Mouse (Mus musculus): ENCODE data around the gene Tuba3b.

Gene Tuba3b

DNA sequence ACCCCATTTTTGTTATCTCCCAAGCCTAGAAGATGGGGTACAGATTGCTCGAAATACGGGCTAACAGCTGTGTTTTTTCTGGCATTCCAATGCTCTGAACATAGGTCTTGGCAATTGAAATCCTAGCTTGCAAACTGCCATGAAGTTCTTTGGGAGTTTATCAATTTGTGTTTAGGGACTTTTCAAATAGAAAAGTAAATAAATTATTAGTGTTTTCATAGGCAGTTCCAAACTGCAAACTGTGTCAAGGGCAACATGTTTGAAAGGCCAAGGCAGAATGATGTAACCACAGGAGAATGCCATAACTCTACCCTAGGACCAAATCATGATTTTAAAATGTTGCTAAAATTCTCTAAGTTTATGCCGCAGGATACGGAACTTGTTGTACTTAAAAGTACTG, 7.8 kb upstream of the Tuba3b start:
- no peak for DNase-seq

DNA sequence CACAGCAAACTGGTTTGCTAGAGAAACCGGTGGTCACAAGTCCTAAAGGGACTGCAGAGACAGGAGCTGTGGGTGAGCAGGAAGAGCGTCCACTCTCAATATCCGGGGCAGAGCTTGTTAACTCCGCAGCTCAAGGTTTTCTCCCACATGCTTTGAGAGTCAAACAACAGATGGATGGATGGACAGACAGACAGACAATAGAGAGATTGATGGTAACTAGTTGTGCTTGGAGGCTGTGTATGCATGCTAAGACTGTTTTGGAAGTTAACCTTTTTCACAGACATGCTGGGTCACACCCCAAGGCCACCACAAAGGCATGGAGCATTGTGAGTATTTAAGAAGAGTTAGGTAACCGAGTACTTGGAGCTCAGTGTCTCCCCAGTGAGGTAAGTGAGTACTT, 6.9 kb upstream of the Tuba3b start:
- DNase-seq = no peak

DNA sequence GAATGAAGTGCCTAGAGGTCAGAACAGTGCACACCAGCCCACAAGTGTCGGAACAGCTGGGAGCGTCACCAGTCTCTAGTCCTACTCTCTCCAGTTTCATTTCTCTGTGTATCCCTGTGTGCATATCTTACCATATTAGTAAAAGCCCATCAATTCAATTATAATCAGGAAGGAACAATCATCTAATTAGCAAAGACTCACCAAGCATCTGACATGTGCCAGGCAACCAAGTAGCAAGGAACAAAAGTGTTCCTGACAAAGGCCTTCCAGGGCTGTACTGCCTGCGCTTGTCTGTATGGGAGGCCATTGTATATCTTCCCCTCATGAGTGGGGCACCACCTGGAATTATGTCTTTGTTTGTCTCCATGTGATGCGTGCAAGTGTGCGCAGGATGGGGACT, 4.7 kb upstream of the Tuba3b start:
- DNase-seq = no peak

- DNase-seq = no peak
Observed at GRCm38 (mm10) chr6:145612611-145613010, 2.9 kb upstream of the Tuba3b start.

- no peak for DNase-seq
Observed at GRCm38 (mm10) chr6:145614219-145614618, 1.3 kb upstream of the Tuba3b start, which contains the start of gene Lmntd1. Gene Lmntd1 (minus strand): TSS chr6:145614319.

DNA sequence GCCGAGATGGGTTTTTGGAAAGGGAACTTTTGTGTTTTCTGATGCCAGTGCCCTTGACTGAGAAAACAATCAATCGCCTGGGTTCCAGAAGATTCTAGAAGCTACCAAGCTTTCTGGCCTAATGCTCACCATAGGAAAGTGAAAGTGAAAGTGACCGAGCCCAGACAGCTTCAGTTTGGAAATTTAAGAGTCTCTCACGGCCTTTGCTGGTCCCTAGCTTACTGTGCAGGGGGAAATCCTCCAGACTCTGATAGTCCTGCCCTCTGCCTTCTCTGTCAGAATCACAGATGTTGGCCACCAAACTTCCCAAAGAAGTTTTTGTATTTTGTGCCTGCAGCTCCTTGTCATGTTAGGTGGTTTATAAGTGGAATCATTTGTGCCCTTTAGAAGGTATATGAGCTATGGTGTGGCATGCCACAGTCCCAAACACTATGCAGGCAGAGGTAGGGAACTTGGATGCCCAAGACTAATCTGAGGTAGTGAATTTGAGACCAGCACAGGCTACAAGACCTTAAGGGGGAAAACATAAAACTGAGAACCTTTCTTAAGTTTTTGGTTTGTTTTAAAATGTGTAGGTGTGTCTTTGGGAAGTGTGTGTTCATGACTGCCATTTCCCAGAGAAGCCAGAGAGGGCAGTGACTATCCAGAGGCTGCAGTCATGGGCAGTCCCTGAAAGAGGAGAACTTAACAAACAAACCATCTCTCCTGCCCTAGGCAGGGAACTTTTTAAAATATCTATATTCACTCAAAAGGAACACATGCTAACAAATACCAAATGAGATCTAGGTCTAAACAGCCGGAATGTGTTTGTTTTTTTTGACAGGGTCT, 1.1 kb downstream of the Tuba3b start:
- no peak for DNase-seq

GRCm38 (mm10) chr6:145623141-145623540, 7.6 kb downstream of the Tuba3b start:
- DNase-seq = no peak

DNA sequence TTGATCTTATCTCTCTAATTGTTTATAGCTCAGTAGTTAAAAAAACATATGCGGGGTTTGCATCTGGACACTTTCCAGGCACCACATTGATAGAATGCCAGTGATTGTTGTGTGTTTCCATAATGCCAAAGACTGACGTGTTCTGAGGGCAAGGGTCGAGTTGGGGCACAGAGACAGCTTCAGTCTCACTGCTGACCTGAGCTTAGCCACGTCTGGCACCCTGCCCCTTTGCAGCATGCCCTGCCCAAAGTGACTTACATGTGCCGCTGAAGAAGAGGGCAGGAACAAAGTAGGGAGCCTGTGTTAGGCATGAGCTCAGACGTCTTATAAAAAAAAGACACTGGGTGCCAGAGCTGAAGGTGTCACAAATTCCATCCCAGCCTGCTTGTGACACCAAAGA, 14.7 kb downstream of the Tuba3b start:
- peak; percentile 20 to 59 for DNase-seq

DNA sequence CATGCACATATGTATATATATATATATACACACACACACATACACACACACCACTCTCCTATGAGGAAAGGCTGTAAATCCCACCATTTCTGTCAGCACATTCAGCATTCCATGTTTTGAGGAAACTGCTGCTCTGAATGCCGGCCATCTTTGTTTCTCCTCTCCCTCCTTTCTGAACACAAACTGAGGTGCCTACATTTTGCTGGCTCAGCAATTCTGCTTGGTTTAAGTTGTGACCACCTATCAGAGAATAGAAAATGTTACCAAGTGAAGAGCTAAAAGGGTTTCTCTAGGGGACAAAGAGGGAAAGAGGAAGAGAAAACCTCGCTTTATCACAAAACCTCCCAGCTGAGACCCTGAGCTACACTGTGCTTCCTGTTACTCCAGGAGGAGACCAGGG, 18.9 kb downstream of the Tuba3b start:
- no peak for DNase-seq

GRCm38 (mm10) chr6:145636682-145637081, 21.1 kb downstream of the Tuba3b start:
- no peak for DNase-seq

- peak; percentile 70 to 74 for DNase-seq
Observed at GRCm38 (mm10) chr6:145638248-145638647, 22.7 kb downstream of the Tuba3b start.

DNA sequence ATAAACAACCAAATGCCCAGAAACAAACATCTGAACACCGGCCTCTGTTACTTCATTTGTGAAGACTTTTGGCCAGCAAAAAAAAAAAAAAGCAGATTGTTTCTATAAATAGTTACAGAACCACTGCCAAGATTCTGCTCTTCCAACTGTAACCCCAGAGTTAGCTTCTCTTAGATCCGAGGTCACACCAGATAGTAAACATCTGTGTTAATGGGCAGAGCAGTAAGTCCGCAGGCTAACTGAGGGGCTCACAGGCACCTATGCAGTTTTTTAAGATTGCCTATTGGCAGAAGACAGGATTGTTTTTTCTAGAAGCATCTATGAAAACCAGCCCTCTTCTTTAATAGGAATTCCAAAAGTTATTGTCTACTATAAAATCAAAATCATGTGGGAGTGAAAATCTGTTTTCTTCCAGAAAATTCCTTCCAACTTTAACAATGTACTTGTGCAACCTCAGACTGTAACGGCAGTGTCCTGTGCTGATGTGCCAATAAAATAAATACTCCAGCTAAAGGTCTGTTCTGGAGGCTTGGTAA, 25.5 kb downstream of the Tuba3b start:
- no peak for DNase-seq

GRCm38 (mm10) chr6:145651976-145652375, 36.4 kb downstream of the Tuba3b start:
- no peak for DNase-seq

DNA sequence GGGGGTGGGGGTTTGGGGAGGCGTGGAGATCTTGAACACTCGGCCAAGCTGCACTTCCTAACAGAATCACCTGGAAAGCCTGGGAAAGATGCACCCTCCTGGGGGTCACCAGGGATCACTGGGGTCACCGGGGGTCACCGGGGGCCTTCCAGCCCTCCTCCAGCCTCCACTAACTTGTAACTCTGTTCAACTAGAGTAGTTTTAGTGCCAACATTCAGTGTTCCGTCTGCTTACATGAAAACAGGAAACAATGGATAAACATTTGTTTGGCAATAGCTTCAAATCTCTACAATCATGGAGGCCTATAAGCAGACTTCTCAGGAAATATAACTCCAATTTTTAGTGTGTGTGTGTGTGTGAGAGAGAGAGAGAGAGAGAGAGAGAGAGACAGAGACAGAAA, 37.4 kb downstream of the Tuba3b start:
- no peak for DNase-seq

DNA sequence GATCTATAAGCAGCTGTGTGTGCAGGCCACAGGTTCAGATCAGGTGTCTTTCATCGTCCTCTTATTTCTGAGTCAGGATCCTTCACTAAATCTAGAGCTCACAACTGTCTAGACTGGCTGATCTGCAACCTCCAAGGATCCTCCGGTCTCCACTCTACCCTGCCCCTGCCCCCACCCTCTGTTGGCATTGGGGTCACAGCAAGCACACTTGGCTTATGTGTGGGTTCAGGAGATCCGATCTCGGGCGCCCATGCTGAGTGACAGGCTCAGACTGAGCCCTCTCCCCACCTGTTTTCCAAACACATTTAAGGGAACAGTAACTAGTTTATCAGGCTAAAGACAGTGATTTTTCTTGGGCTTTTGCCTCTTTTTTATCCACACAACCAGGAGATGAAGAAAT, 38.1 kb downstream of the Tuba3b start:
- DNase-seq = no peak

DNA sequence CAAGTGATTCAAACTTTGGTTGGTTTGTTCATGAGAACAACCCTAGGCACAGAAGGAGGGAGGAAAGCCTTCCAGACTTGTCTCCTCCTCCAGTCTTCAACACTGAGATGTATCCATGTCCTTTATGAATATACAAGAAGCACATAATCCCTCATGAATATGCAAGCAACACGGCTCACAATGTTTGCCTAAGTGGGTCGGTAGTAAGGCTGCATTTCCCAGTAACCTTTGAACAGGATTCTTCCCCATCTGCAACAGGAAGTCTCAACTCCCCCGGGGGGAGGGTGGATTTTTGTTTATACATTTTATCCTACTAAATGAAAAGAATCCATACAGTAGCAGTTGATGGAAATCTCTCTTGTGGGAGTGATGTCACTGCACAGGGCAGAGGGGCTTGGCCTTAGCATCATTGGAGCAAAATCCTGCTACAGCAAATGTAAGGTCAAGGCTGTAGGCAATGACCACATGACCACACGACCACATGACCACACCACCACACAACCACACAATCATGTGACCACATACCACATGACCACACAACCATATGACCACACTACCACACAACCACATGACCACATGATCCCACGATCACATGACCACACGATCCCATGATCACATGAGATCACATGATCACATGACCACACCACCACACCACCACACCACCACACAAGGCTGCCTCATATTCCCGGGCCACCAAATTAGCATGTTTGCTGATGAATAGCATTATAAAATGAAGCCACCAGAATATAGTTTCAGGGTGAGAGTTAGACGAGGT, 38.7 kb downstream of the Tuba3b start:
- no peak for DNase-seq

DNA sequence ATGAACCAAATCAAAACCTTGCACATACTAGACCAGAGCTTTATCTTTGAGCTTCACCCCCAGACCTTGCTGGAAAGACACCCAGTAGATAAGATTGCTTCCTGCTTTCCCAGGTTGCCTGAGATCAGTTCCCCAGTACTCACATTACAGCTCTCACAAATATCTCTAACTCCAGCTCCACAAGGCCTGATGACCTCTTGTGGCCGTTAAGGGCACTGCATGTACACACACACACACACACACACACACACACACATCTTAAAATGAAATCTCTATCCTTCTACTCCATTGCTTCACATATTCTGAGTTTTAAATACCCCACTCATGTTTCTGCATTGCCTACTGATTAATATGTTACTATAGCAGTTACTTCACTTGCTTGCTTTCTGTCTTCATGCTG, 40.1 kb downstream of the Tuba3b start:
- no peak for DNase-seq

DNA sequence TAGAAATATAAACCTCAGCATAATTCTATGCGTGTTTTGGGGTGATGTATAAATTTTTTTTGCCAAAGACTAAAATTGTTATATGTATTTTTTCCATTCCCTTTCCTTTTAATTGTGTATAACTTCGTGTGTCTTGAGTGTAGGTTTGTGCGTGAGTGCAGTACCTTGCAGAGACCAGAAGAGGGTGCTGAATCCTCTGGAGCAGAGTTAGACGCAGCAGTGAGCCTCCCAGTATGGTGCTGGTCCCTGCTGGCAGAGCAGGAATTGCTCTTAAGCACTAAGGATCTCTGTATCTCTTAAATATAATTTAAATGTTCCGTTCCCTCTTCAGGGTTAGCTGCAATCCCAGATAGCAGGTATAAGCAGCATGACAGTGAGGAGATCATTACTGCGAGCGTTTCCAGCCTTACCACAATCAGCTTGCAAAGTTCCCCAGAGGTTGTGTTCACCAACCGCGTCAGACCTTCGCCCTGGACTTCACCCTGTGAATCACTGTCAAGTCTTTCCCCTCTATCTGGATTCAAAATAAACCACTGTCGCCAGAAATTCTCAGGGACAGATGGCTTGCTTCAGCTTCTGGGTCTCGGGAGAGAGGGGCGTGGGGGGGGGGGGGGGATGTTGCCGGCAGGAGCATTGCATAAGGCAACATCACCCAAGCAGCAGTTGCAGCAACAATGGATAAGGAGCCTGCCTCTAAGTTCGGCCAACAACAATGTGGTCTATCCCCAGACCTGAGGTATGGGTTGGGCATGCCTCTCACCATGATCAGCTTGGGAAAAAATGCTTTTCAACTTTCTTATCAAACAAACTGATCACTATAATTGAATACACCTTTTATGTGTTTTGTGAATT, 41.4 kb downstream of the Tuba3b start:
- peak in 1 of 2 experiments; percentile 15 for DNase-seq

DNA sequence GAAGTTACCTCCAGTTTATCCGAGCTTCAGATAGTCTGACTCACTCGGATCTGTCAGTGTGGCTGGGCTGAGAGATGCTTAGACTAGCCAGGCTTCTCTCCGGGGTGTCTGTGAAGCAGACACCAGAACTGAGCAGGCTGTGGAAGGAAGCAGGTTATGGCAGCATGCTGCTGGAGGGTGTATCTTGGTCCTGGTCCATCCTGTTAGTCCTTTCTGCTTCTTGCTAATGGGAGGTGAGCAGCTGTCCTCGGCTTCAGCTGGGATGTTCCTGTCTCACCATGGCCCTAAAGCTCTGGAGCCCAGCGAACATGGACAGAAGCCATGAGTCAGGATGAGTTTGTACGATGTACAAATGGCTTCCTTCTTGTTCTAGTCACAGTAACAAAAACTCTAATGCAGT, 43.6 kb downstream of the Tuba3b start:
- DNase-seq = no peak

DNA sequence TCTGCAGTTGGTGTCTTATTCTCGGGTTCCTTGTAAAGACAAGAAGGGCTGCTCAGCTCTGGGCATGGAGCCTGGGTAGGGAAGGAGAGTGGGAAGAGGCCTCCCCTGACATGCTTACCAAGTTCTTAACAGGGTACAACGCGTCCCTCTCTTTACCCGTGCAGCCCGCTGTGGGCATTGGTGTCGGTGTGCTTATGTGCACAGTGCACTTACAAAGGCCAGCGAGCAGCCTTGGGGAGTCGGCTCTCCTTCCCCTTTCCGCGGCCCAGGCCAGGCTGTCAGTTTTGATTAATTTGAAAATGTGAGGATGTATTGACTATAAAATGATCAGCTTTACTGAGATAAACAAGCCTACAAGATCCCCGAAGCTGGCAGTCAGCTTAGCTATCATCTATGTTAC, 45.4 kb downstream of the Tuba3b start:
- no peak for DNase-seq

DNA sequence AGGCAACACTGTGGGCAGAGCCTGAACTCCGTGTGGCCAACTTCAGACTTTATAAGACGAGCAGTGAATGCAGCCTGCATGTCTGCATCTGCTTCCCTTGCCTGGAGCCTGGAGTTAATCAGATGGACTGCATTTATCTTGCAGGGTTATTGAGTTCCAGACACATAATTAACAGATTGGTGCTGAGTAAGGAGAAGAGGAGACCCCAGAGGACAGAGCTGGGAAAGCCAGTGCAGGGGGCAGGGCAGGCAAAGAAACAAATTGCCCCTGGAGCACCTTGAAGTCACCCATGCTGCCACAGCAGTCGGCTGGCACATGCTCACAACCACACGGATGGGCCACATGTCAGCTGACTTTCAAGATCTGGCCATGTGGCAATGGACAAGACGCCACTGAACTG, 48.7 kb downstream of the Tuba3b start:
- no peak for DNase-seq

GRCm38 (mm10) chr6:145665751-145666150, 50.2 kb downstream of the Tuba3b start:
- no peak for DNase-seq

GRCm38 (mm10) chr6:145667654-145668053, 52.1 kb downstream of the Tuba3b start:
- no peak for DNase-seq
